Comparison of ENCODE assay signal across 8 mouse cellular contexts in the genomic region with DNA sequence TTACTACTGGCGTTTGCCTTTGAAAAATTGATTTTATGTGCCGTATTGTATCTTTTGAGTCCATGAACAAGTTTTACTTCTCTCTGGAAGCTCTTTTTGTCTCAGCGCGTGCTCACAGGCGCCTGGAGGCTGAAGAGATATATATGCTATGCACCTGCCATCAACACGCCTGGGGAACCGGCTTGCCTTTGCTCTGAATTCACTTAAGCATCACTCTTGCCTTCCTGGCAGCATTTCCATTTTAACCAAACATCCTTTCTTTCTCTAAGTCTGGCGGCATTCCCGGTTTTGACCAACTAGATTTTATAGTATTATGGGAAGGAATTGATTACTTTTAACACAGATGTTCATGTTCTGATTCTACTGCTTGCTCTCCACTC.
DNase-seq lines count a peak whose midpoint lies in the region; ATAC-seq lines count a peak whose summit lies in the region.

No protein-coding gene starts in this region.

- 45% methylated on average over 9 of the region's 9 CpGs for WGBS in kidney, embryonic 14.5 days
- 42% methylated on average over 9 of the region's 9 CpGs for whole genome bisulfite sequencing in embryonic facial prominence, embryonic 12.5 days
- 41% methylated on average over 9 of the region's 9 CpGs for WGBS in limb, embryonic 11.5 days
- 29% methylated on average over 9 of the region's 9 CpGs for WGBS in stomach, embryonic 14.5 days

- no peak for ATAC-seq in kidney, embryonic 14.5 days (ENCODE audit: low FRiP score, low TSS enrichment)
- no peak for ATAC-seq in embryonic facial prominence, embryonic 12.5 days (ENCODE audit: insufficient number of reproducible peaks, insufficient read depth, low FRiP score, low TSS enrichment)
- ATAC-seq in limb, embryonic 11.5 days (ENCODE audit: insufficient number of reproducible peaks, low FRiP score, low TSS enrichment, low read depth) = no peak
- ATAC-seq in stomach, embryonic 14.5 days (ENCODE audit: insufficient number of reproducible peaks, insufficient read depth, low FRiP score, low read depth) = no peak

- H3K4me2 ChIP-seq in kidney, embryonic 14.5 days (replicated peaks; ENCODE audit: low read depth, low read length) = peak overlapping the region; percentile 53; the same call in 1 of the 2 replicates
- peak overlapping the region; percentile 69 for H3K4me2 ChIP-seq in embryonic facial prominence, embryonic 12.5 days (replicated peaks)
- H3K4me2 ChIP-seq in limb, embryonic 11.5 days (ENCODE audit: low read depth, severe bottlenecking) = peak overlapping the region; percentile 80
- H3K4me2 ChIP-seq in stomach, embryonic 14.5 days (replicated peaks; ENCODE audit: low read depth, low read length) = peak overlapping the region; percentile 76

- H3K9ac ChIP-seq in kidney, embryonic 14.5 days (ENCODE audit: low read depth, low read length) = no peak overlapping the region
- no peak overlapping the region for H3K9ac ChIP-seq in embryonic facial prominence, embryonic 12.5 days
- H3K9ac ChIP-seq in limb, embryonic 11.5 days (ENCODE audit: low read length) = no peak overlapping the region
- no peak overlapping the region for H3K9ac ChIP-seq in stomach, embryonic 14.5 days (replicated peaks; ENCODE audit: low read depth, low read length)

- peak overlapping the region; percentile 42; the same call in 1 of the 2 replicates for H3K4me3 ChIP-seq in kidney, embryonic 14.5 days (ENCODE audit: low read length)
- peak overlapping the region; percentile 43 for H3K4me3 ChIP-seq in embryonic facial prominence, embryonic 12.5 days
- no peak overlapping the region for H3K4me3 ChIP-seq in limb, embryonic 11.5 days (ENCODE audit: low read depth, low read length)
- peak overlapping the region; percentile 37; the same call in 1 of the 2 replicates for H3K4me3 ChIP-seq in stomach, embryonic 14.5 days (ENCODE audit: low read depth, low read length)

- no peak for DNase-seq in kidney, postnatal 4 days
- no peak for DNase-seq in limb, embryonic 11.5 days (ENCODE audit: low spot score)
- no peak for DNase-seq in cerebellum, postnatal 4 days (ENCODE audit: low spot score in 2 of 2)
- DNase-seq in left cerebral cortex, postnatal 14 days (ENCODE audit: low spot score in 2 of 2) = no peak
- DNase-seq in MN1 (ENCODE audit: low spot score) = no peak

- H3K9me3 ChIP-seq in kidney, embryonic 14.5 days (ENCODE audit: control insufficient read depth, low read length) = no peaks in the 10 kb centered on the region
- H3K9me3 ChIP-seq in embryonic facial prominence, embryonic 12.5 days = no peaks in the 10 kb centered on the region
- H3K9me3 ChIP-seq in limb, embryonic 11.5 days (ENCODE audit: control insufficient read depth, low read length) = no peaks in the 10 kb centered on the region; the same call in 1 of the 2 replicates
- no peaks in the 10 kb centered on the region for H3K9me3 ChIP-seq in stomach, embryonic 14.5 days (ENCODE audit: control insufficient read depth, low read depth, low read length)

- H3K27ac ChIP-seq in kidney, embryonic 14.5 days (ENCODE audit: low read depth, low read length) = no peak overlapping the region
- H3K27ac ChIP-seq in embryonic facial prominence, embryonic 12.5 days = no peak overlapping the region
- H3K27ac ChIP-seq in limb, embryonic 11.5 days (replicated peaks; ENCODE audit: low read depth, low read length) = no peak overlapping the region
- no peak overlapping the region for H3K27ac ChIP-seq in stomach, embryonic 14.5 days (ENCODE audit: low read length)

- no peaks in the 10 kb centered on the region for H3K36me3 ChIP-seq in kidney, embryonic 14.5 days (ENCODE audit: control insufficient read depth, insufficient read depth, low read length)
- H3K36me3 ChIP-seq in embryonic facial prominence, embryonic 12.5 days = no peaks in the 10 kb centered on the region
- H3K36me3 ChIP-seq in limb, embryonic 11.5 days (ENCODE audit: control insufficient read depth, insufficient read depth, low read length) = no peaks in the 10 kb centered on the region
- no peaks in the 10 kb centered on the region for H3K36me3 ChIP-seq in stomach, embryonic 14.5 days (ENCODE audit: control insufficient read depth, insufficient read depth, low read length)

- peaks cover 22% of the 10 kb centered on the region; the same call in 1 of the 2 replicates for H3K4me1 ChIP-seq in kidney, embryonic 14.5 days (ENCODE audit: control insufficient read depth, insufficient read depth, low read length)
- H3K4me1 ChIP-seq in embryonic facial prominence, embryonic 12.5 days = peaks cover 33% of the 10 kb centered on the region
- peaks cover 14% of the 10 kb centered on the region for H3K4me1 ChIP-seq in limb, embryonic 11.5 days (ENCODE audit: control insufficient read depth, insufficient read depth, low read length)
- peaks cover 19% of the 10 kb centered on the region for H3K4me1 ChIP-seq in stomach, embryonic 14.5 days (ENCODE audit: control insufficient read depth, insufficient read depth, low read length)

- peaks cover 15% of the 10 kb centered on the region for H3K27me3 ChIP-seq in kidney, embryonic 14.5 days (ENCODE audit: control insufficient read depth, insufficient read depth, low read length)
- H3K27me3 ChIP-seq in embryonic facial prominence, embryonic 12.5 days = peaks cover 15% of the 10 kb centered on the region
- H3K27me3 ChIP-seq in limb, embryonic 11.5 days (ENCODE audit: control insufficient read depth, insufficient read depth, low read length) = peaks cover 12% of the 10 kb centered on the region
- no peaks in the 10 kb centered on the region for H3K27me3 ChIP-seq in stomach, embryonic 14.5 days (ENCODE audit: control insufficient read depth, insufficient read depth, low read length)

- intact Hi-C loops in left cerebral cortex, postnatal 14 days (cut with DNase I) = loop anchor here (5.0 kb wide), 1 partner anchor 111 kb away; no protein-coding TSS in a partner anchor
